Mouse (Mus musculus) right cerebral cortex, adult 18-20 months (tissue): ENCODE data around the gene Abcg4.
"Not testable (repeated sequence)": the region's sequence is repeated elsewhere in the genome, so short reads cannot be mapped to it uniquely, and the experiment has no call there.

Source experiments
- DNase-seq: peaks from one replicate; pipeline ENCODE4 v3.0.0; 2022; ENCODE audit warnings: mixed read lengths

Gene Abcg4

DNA sequence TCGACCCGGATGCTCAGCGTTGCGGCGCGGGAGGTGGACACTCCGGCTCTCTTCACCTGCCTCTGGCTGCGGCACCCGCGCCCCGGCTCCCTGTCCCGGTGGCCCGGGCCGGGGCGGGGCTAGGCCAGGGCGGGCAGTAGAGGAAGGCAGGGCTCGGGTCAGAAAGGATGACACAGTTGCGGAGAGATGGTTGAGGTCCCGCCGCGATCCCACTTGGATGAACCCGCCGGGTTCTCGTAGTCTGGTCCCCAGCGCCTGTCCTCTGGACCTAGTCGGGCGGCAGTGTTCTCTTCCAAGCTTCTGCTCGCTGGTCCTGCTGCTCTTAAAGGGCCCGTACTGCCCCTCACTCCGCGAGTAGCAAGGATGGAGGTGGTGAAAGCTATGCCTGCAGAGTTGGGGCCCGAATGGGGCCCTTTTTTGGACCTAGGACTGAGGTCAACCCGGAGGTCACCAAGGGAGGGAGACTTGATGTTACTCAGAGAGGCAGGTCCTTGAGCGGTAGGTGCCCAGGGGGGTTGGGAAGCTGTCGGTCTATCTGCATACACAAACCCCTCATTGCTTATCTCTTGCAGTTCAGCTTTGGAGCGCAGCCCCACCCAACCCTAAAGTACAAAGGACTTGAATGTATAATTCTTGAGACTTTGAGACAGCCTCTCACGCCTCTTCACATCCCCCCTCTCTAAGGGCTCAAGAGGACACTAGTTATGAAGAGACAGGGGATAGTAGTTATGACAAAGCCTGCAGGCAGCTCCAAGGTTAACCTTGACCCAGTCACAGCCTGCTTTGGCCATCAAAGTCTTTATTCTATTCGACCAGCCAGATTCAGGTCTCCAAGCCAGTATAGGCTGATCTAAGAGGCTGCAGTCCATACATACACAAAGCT lies at the start of gene Abcg4:
Gene Abcg4 (minus strand): TSS at position 540 of the 883 bp plus-strand sequence.
- DNase-seq: peak; percentile 52

DNA sequence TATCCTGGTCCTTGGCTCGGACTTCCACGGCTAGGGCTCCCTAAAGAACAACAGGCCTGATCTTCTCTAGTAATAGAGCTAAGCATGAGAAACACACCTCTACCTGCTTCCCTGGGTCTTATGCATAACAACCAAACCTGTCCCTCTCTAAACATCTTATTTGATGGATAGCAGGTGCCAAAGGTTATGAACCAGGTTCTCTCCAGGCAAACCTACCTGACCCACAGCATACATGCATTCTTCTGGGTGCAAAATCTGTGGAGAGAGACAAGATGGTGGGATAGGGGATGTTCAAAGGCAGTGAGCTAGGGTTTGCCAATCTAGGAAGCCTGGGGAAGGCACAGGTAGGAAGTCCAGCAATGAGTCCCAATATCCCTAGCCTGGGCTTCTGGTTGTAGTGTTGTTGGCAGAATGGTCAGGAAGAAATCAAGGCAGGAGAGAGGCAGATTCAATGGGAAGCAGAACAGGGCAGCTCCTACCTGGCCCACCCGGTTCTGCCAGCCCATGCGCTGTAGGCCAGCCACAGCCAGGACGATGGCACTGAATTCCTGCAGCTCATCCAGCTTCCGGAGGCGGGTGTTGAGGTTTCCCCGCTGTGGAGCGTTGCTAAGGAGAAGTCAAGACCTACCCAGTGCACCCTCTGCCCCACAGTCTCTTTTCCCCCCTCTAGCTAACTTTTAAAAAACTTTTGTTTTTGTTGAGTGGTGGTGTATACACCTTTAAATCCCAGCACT lies 49.2 kb upstream of the Abcg4 start:
- no peak for DNase-seq

DNA sequence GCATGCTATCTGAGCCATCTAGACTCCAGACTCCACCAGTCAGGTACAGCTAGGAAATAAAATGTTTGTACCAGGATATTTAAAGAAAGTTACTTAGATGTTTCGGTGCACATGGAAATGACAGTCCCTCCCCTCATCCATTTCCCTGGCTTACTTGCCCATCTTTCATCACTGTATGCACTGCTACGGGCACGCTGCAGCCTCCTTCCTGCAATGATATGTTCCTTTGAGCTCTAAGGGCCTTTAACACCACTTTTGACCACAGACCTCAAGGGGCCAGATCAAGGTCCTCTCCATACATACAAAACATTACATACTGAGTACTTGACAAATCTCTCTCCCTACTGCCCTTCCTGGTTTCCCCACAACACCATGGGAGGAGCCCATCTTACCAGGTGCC lies 48.5 kb upstream of the Abcg4 start:
- DNase-seq: no peak

DNA sequence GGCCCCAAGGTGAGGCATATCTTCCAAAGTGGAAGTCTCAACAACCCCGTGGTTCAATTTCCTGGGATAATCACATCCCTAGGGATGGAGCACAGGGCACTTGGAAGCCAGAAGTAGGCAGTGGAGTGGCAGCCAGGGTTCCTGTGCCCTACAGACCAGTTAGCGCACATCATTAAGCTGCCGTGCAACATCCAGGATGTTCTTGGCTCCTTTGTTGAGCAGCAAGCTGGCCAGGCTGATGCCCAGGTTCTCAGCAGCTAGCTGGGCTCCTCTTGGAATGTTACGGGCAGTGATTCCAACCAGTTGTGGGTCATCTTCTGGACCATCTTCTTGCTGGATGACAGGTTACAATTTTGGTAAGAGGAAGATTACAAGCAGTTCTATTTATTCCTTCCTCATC lies 48.1 kb upstream of the Abcg4 start:
- not testable (repeated sequence) for DNase-seq

DNA sequence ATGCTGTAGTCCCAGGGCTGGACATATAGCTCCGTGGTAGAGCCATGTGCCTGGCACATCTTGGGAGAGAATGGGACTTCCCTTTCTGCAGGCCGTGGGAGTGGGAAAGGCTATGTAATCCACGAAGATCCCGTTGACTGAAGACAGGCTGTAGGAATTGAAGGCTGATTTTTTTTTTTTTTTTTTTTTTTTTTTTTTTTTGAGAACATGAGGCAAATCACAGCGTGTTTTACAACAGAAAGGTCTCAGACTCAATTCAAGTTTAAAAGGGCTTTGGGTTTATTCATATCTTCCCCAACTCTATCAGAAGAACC lies 47.6 kb upstream of the Abcg4 start:
- no peak for DNase-seq

DNA sequence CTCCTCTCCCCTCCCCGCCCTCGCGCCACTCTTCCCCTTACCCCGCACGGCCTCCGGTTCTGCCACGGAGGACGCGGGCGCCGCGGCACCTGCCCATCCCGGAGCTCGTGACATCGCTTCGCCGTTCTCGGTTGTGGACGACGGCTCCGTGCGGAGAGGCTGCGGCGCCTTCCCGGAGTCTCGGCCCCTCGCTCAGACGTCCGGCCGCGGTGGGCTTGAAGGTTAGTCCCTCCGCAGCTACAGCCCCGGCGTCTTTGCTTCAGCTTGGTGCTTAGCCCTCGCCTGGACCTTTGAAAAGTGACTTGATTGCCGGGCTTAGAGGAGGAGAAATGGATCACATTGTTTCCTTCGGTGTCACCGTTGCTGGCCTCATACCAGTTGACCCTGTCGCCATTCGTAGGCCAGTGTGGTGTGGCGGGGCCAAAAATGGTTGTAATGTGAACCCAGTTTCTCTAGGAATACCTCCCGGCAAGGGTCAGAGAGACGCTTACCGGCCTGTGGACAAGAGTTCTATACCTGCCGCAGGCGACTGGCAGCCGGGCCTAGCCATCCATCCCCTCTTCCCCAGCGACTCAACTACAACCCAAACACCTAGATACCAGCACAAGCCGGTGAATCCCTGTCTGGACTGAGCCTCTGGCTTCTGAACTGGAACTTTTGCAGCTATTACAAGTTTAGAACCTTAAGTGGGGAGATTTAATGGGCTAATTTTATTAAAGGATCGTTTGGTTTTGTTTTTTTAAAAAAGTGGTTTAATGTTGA lies 47.1 kb upstream of the Abcg4 start:
- DNase-seq: peak; percentile 33

DNA sequence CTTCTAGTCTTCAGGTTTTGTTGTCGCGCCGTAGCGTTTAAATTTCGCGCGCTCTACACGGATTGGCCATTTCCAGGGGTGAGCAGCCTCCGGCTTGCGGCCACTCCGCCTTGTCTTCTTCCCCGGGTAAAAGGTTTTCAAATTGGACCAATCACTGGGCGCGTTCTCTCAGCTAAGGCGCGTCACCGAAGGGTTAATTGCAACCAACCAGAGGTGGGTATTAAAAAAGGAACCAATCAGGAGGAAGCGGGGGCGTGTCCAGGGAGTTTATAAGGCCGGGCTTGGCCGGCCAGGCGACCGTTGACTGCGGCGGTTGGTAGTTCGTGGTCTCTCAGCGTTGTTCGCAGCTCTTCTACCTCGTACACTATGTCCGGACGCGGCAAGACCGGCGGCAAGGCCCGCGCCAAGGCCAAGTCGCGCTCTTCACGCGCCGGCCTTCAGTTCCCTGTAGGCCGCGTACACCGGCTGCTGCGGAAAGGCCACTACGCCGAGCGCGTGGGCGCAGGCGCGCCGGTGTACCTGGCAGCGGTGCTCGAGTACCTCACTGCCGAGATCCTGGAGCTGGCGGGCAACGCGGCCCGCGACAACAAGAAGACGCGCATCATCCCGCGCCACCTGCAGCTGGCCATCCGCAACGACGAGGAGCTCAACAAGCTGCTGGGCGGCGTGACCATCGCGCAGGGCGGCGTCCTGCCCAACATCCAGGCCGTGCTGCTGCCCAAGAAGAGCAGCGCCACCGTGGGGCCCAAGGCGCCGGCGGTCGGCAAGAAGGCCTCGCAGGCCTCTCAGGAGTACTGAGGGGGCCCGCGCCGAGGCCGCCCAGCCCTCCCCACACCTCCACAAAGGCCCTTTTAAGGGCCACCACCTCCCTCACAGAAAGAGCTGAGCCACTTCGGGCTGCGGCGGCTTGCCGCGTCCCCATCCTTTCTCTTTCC lies 46.2 kb upstream of the Abcg4 start, which contains the start of gene H2afx:
Gene H2afx (plus strand): TSS at position 299 of the 935 bp plus-strand sequence.
- DNase-seq: peak; percentile 99

DNA sequence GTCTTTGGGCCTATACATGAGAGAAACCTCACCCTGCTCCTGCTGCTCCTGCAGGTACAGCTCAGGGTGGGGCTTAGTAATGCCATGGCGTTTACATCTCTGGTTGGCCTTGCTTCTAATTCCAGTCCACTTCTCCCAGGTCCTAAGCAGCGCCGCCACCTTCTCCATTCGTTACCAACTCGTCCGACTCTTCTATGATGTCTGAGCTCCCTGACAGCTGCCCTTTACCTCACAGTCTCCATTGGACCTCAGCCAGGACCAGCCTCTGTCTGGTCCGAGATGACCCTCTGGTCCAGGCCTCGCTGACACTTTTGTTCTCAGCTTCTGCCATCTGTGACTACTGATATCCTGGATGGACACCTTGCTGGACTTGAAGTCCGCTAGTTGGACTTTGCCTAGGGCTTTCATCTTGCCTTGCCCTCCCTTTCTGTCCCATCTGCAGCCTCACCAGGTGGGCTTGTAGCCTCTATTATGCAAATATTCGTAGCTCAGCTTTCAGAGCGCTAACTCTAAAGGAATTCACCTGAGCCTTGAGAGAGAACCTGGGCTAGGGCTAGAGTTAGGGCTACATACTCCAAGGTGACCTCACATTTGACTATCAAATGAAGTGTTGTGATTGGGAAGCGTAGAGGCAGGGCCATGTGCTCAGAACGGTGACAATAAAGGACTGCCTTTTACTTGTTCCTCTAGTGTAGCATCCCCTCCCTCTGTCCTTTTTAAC lies 44.7 kb upstream of the Abcg4 start:
- no peak for DNase-seq

DNA sequence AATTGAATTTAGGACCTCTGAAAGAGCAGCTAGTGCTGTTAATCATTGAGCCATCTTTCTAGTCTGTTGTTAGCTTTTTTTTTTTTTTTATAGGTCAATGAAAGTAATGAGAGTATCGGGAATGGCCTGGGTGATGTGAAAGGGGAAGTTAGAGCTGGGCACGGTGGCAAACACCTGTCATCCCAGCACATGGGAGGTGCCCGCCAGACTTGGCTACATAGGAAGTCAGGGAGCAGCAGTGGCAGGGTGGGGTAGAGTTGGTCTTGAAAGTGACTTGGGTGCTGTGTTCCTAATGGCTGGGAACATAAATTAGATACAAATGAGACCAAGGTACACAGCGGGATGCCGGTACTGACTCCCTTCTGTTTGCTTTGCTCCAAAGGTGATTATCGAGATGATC lies 42.3 kb upstream of the Abcg4 start:
- DNase-seq: no peak

DNA sequence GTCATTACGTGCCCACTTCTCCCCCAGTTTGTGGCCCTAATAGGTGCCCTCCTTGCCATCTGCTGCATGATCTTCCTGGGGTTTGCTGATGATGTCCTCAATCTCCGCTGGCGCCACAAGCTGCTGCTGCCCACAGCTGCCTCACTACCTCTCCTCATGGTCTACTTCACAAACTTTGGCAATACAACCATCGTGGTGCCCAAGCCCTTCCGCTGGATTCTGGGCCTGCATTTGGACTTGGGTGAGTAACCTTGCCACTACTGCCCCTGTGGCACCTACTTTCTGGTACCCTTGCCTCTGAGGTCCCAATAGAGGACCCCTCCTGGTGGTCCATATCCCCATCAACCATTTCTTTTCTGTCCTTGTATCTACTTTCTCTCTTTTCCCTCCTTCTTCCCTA lies 39.5 kb upstream of the Abcg4 start:
- no peak for DNase-seq

DNA sequence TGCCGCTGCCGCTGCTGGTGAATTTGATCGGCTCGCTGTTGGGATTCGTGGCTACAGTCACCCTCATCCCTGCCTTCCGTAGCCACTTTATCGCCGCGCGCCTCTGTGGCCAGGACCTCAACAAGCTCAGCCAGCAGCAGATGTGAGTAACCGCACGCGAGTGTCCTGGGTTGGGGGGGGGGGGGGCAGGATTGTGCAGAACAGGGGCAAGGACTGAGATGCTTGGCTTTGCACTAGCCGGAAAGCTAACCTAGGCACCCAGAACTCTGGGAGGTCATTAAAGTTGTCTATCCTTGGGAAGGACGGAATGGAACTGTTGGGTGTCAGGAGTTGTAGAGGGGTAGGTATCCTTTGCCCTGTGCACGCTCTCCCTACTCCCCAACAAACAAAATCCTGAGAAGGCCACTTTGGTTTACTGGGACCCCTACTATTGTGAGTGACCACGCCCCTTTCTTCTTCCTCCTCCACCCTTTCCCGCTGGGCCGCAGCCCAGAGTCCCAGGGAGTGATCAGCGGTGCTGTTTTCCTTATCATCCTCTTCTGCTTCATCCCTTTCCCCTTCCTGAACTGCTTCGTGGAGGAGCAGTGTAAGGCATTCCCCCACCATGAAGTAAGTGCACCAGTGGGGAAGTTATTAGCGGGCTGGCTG lies 38.8 kb upstream of the Abcg4 start:
- DNase-seq: no peak

DNA sequence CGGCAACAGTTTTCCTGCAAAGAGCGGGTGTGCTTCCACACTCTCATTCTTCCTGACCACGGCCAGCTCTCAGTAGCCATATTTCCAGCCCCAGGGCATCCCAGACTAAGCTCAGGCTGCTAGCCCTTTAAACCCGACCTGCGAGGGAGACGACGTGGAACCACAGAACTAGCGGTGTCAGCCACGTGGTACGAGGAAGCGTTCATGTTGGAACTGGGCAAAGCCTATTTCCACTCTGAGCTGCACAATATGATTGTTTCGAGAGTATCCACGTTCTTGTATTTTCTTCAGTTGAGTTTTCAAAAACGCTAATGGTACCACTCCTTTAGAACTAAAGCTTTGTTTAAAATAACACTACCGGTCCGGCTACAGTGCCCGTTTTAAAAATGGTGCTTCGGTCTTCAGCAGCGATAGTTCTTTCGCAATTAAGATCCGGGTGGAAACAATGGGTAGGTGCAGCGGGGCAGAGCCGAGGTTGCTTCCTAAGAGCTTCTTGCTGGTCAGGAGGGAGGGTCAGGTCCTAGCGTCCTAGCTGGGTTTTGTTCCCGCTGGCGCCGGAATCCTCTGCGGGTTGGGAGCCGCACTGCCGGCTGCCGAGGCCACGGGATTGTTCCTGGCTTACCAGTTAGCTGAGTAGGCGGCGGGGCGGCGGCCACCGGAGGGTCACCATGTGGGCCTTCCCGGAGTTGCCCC lies 38.1 kb upstream of the Abcg4 start:
- peak; percentile 91 for DNase-seq

DNA sequence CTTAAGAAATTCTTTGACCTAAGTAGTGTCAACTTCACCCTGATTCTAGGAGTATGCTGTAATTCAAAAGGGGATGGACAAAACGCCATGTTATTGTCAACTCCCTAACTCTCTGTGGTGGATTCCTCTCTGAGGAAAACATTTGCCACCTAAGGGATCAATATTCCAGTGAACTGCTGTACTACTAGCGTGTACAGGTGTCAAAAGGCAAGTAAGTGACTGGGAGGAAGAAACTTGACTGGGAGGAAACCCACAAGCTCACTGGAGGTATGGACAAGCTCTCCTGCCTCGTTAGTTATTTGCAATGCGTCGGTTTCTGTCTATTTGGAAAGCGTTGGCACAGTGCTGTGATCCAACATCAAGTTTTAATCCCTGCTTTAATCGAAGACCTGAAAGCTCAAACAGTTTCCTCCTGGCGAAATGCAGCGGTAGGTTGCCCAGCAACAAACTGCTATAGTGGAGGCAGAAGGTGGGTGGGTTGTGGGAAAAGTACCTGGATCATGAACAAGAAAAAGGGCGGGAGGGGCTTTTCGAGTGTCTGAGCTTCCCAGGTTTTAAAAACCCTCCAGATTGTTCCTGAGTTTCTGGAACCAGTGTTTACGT lies 37.5 kb upstream of the Abcg4 start, which contains the start of gene Dpagt1:
Gene Dpagt1 (plus strand): TSS at position 252 of the 603 bp plus-strand sequence.
- DNase-seq: no peak

DNA sequence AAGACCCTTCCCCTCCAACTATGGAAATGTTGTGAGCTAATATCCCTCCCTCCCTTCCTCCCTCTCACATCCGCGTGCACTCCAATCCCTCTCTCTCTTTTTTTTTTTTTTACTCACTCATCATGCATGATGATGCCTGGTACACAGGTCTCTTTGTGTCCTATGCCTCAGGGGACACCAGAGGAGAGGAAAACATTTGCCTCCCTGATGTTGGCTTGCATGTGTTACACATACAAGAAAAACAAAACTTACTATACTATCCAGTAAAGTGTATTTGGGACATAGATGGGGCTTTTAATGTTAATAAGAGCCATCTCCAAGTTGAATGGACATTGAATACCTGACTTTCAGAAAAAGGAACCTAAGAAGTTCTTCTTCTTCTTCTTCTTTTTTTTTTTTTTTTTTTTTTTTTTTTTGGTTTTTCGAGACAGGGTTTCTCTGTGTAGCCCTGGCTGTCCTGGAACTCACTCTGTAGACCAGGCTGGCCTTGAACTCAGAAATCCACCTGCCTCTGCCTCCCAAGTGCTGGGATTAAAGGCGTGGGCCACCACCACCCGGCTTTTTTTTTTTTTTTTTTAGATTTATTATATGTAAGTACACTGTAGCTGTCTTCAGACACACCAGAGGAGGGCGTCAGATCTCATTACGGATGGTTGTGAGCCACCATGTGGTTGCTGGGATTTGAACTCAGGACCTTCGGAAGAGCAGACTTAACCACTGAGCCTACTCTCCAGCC lies 36.8 kb upstream of the Abcg4 start:
- not testable (repeated sequence) for DNase-seq

DNA sequence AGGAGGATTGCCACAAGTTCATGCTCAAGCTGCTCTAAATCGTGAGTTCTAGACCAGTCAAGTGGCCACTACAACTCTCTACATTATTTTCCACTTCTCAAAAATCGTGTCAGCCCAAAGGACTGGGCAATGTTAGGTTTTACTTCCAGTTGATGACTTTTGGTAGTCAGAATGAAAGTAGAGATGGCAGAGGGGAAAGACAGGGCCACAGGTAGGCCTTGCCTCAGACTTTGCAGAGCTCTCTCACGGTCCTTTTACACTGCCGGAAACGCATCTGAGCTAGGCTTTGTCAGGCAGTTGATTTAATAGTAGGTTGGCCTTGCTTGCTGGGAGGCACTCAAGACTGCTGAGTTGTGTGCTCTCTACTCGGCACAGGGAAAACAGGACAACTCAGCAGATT lies 35.7 kb upstream of the Abcg4 start:
- no peak for DNase-seq

DNA sequence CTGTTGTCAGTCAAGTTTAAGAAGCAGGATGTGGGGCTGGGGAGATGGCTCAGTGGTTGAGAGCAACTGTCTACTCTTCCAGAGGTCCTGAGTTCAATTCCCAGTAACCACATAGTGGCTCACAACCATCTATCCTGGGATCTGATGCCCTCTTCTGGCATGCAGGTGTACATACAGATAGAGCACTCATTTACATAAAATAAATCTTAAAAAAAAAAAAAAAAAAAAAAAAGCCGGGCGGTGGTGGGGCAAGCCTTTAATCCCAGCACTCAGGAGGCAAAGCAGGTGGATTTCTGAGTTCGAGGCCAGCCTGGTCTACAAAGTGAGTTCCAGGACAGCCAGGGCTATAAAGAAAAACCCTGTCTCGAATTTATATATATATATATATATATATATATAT lies 35.2 kb upstream of the Abcg4 start:
- DNase-seq: not testable (repeated sequence)

DNA sequence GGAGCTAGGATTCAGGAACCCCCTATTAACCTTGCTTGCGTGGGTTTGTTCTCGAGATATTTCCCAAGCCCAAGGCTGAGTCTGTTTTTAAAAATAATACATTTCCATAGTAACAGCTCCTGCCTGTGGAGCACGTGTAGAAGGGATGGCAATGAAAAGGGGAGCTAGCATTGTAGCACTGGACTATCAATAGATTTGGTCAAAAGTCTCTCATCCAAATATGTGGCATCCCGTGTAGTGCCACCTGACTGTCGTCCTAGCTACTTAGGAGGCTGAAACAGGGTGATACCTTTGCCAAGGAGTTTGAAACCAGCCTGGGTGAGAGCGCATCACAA lies 32.4 kb upstream of the Abcg4 start:
- DNase-seq: peak; percentile 49

DNA sequence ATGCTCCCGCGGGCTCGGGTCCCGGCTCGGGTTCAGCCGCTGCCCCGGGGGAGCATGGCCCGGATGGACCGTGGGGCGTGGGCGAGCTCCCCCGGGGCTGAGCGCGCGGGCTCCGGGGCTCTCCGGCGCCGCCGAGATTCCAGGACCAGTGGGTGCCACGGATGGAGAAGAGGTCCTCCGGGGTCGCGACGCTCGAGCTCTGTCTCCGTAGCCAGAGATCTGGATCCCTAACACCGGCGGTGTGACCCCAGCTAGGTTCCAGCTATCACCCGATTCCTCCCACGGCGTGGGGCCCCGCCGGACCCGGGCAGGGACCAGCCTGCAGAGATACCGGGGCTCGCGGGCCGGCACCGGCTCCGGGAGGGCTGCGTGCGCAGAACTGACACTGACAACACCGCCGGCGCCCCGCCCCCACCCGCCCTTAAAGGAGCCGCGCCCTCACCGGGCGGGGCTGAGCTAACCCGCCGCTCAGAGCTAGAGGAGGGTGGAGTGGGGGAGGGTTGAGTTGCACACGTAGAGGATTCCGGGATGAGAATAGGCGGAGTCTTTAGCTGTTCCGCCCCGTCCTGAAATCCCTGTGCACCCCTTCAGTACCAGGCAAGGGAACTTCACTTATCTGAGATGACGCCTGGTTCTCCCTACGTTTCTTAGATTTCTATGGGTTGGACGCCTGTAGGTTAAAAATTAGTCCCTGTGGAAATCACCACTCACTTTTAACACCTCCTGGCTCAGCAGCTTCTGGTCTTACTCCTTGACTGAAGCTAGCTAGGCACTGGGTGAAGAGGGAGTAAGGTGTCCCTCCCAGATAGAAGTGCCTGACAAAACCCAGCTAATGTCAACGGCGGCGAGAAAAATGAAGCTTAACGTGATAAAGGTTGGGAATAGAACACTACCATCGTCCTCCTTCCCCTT lies 31.7 kb upstream of the Abcg4 start, which contains the start of gene C2cd2l:
Gene C2cd2l (minus strand): TSS at position 399 of the 912 bp plus-strand sequence.
- DNase-seq: peak; percentile 96
